Mouse (Mus musculus) bone marrow macrophage, adult 2 months (primary cell): ENCODE measurements around the gene Pfkp. TPM values are rescaled to one million over a fixed set of nuclear protein-coding genes. Genes with fewer than 3 reads are reported as not detected.

Experiments
- H3K27ac ChIP-seq: 2 replicates; pipeline ENCODE4 v1.5.1; 2012; ENCODE audit warnings: low read depth, low read length; ENCODE audit not compliant: insufficient read depth
- H3K4me1 ChIP-seq: 2 replicates; pipeline ENCODE4 v1.6.1; 2012; ENCODE audit warnings: low read length; ENCODE audit not compliant: control insufficient read depth, insufficient read depth
- H3K4me3 ChIP-seq: 2 replicates; pipeline ENCODE4 v1.5.1; 2012; ENCODE audit warnings: mild to moderate bottlenecking, low read length, moderate library complexity; ENCODE audit not compliant: insufficient read depth
- CTCF ChIP-seq: IDR thresholded peaks from 2 replicates; pipeline ENCODE4 v1.5.1; 2012; ENCODE audit warnings: low read depth, mild to moderate bottlenecking, low read length, moderate library complexity
- POLR2A ChIP-seq: IDR thresholded peaks from 2 replicates; pipeline ENCODE4 v1.6.1; 2012; ENCODE audit warnings: mild to moderate bottlenecking, low read depth, low read length, borderline replicate concordance
- polyA plus RNA-seq: library from polyadenylated mRNA; stranded (reverse); fragments of >200 nt; gene quantifications from 2 replicates; pipeline ENCODE4 v1.2.4, GENCODE M21; 2012; ENCODE audit not compliant: missing spikeins, insufficient read depth, insufficient read length

Pfkp gene
- polyA plus RNA-seq, 1 experiment, result 49.3 TPM

DNA sequence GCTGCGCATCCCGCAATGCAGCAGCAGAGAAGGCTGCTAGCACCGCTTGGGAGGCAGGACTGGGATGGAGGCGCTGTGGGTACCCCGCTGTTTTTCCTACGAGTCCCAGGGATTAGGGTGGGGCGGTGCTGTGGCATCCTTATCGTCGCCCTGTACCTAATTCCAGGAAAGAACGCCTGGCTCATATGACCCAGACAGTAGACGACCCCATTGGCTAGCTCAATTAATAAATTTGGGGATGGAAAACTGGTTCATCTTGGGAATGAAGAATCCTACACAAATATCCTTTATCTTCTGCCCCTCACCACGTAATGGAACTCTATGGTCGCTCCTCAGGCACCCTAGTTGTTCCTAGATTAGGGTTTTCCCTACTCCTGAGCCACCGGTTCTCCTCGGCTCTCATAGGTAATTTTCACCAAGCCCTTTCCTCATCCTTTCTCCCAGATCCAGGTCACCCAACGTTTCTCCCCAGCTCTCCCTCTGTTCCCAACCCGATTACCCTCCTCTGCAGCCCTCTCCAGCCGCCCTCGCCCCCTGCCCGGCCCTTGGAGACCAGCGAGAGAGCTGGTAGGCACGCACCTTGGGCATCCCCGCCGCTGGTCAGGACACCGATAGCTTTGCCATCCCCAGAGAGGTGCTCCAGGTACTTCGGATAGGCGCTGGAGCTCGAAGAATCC is 447 bp downstream of the Pfkp start:
- Histone ChIP-seq H3K27ac (peak overlapping the region; percentile 32; the same call in 1 of the 2 replicates), H3K4me1 (peaks cover 12% of the 10 kb centered on the region; the same call in 1 of the 2 replicates), H3K4me3 (peak overlapping the region; percentile 84)
- no peak; the same call in 1 of the 2 replicates for TF ChIP-seq POLR2A

DNA sequence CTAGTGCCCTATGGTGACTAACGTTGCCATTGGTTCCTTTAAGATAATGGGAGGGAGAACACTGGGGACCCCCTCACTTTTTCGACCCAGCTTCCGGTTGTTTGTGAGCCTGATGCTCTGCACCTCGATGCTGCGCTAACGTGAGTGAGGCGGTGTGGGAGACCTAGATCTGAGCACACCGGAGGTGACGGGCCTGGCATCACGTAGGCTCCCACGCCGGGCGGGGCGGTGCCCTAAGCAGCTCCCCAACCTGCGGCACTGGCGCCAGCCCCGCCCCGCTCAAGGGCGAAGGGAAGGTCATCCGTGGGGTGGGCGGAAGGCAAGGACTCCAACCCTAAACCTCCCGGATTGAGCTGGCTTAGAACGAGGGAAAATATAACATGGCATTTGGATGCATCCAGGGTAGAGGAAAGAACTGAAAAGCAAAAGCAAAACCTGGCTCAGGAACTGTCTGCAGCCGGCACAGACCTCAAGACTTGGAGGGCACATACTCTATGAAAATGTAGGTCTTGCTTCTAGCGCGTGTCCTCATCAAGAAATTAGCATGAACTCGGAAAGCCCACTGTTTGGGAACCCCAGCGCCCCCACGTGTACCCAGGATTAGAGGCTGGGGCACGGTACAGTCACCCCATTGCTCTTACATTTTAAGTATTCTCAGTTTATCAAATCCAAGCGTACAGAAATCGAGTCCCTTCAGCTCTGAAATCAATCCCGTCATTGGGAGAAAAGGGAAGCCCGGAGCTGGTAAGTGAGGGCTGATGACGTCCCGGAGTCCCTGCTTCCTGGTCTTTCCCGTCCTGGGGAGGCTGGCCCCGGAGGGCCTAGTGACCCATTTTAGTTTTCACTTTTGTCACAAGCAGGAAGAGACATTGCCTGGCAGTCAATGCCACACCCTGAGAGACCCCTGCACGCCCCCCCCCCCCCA is 1.2 kb downstream of the Pfkp start:
- H3K4me1 ChIP-seq, result peaks cover 19% of the 10 kb centered on the region
- no peak for TF ChIP-seq CTCF
- TF ChIP-seq POLR2A, result no peak
- H3K27ac ChIP-seq, result peak overlapping the region; percentile 32
- peak overlapping the region; percentile 84 for H3K4me3 ChIP-seq

DNA sequence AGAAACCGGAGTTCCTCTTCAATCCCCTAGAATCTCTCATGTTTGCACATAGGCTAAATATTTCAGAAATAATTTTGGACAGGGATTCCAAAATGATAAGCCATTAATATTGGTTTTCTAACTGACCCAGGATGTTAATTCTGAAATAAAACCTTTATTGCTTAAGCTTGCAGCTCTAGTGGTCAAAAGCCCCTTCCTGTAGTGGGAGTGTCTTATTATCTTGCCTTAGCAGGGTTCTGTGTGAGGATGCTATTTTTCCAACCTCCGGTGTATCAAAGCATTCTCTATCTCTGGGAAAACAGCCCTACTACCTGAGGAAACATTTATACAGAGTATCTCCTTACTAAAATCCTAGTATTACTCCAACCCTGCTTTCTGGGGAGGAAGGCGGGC is 1.9 kb downstream of the Pfkp start:
- Histone ChIP-seq H3K4me3 (peak overlapping the region; percentile 84), H3K4me1 (peaks cover 20% of the 10 kb centered on the region), H3K27ac (no peak overlapping the region)
- TF ChIP-seq CTCF (no peak), POLR2A (no peak)

DNA sequence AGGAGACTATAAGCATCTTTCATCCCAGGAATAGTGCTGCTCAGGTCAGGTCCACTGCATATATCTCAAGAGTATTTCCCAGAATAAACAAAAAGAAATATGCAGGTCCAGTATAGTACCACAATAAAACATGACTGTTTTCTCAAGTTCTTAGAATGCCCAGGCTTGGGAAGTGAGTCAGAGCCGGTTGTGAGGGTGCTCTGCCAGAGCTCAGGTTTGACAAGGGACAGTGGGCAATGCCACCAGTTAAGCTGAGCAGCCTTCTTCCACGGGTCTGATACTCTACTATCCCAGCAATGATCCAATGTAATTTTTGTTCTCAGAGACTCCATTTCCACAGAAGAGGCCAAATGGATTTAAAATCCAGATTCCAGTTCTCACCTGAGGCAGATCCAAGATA is 2.3 kb downstream of the Pfkp start:
- no peak overlapping the region for H3K4me3 ChIP-seq
- peaks cover 20% of the 10 kb centered on the region for H3K4me1 ChIP-seq
- H3K27ac ChIP-seq, result no peak overlapping the region
- TF ChIP-seq POLR2A (no peak), CTCF (no peak)

DNA sequence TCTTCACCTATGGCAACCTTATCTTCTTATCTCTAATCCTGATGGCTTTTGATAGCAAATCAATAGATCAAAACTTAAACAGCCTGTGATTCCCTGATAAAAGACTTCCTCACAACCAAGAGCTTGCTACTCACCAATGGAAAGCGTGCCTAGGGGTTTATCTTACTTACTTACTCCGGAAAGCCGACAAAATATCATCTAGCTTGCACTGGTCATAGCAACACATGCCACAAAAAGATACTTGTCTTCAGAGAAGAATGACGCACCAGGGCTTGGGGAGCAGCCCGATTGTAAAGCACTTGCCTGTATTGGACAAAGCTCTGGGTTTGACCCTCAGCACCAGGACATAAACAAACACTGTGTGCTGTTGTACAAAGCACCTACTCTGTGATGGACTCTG is 4.6 kb downstream of the Pfkp start:
- Histone ChIP-seq H3K4me1 (peaks cover 24% of the 10 kb centered on the region), H3K4me3 (no peak overlapping the region), H3K27ac (no peak overlapping the region)
- no peak for TF ChIP-seq CTCF
- TF ChIP-seq POLR2A, result no peak

DNA sequence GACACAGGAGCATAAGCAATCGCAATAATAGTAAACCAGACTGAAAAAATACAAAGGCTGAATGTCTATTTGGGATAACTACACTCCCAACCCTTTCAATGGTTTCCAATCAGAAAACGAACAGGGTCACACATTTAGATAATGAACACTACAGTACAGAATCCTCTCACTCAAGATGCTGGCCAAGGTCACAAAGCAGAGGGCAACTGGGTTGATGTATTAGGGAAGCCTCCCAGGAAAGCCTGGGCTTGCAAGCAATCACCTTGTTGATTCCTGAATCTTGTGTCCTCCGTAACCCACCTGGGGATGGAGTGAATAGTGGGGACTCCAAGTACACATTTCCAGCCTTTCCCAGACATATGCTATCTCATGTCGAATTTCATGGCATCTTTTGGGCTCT is 5.6 kb downstream of the Pfkp start:
- H3K4me1 ChIP-seq, result peaks cover 33% of the 10 kb centered on the region
- TF ChIP-seq POLR2A (no peak), CTCF (no peak)
- no peak overlapping the region for H3K27ac ChIP-seq
- H3K4me3 ChIP-seq, result no peak overlapping the region

DNA sequence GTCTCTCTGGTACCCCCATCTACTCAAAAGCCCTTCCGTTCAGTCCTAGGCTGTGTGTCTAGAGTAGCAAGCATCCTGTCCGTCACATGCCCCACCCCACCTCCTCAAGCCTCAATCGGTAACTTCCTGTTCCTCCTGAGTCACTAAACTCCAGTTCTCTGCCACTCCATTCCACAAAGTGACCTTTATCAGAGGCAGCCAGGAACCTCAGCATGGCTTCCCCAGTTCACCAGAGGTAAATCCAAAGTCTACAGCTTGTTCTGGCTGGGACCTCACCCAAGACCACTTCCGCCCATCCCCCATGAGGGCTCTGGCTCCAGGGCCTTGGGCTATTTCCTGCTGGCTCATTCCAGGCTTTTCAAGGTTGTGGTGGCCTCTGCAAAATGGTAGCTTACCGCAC is 6.1 kb downstream of the Pfkp start:
- no peak for TF ChIP-seq CTCF
- no peak for TF ChIP-seq POLR2A
- H3K4me1 ChIP-seq, result peaks cover 39% of the 10 kb centered on the region
- no peak overlapping the region for H3K4me3 ChIP-seq
- H3K27ac ChIP-seq, result no peak overlapping the region

DNA sequence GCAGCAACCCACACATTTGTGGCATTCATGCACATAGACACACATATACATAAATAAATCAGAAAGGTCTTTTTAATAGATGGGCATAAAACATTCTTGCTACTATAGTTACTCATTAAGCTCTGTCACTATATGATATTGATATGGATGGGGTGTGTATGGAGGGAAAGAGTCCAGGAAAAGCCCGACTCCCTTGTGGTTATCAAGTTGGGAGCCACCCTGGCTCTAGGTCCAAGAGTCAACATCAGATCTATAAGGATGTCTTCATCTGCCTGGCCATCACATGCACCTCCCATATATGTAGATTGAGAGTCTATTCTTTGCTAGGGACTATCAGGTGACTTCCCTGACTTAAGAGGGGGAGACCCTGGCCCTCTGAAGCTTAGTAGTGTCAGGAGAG is 7.1 kb downstream of the Pfkp start:
- peaks cover 47% of the 10 kb centered on the region for H3K4me1 ChIP-seq
- no peak overlapping the region for H3K4me3 ChIP-seq
- TF ChIP-seq CTCF, result no peak
- TF ChIP-seq POLR2A, result no peak
- H3K27ac ChIP-seq, result no peak overlapping the region

DNA sequence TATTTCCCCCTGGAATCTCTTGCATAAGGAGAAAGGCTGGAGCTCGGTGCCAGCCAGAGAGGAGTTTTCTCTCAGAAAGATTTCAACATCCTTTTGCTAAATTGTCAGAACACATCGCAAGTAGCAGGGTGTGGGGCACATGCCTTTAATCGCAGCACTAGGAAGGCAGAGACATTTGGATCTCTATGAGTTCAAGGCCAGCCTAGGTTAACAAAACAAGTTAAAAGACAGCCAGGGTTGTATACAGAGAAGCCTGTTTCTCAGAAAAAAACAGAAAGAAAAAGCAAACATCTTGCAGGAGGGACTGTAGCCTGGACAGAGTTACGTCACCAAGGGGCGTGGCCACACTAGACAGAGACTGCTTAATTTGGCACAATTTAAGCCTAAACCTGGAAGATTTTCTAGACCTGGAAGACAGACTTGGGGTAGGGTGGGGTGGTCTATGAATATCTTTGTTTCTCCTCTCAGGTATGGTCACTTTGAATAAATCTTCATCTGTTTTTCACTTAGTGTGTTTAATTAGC is 9.0 kb downstream of the Pfkp start:
- Histone ChIP-seq H3K4me1 (peaks cover 63% of the 10 kb centered on the region), H3K4me3 (peak overlapping the region; percentile 14; the same call in 1 of the 2 replicates), H3K27ac (no peak overlapping the region)
- TF ChIP-seq CTCF (no peak), POLR2A (no peak)

DNA sequence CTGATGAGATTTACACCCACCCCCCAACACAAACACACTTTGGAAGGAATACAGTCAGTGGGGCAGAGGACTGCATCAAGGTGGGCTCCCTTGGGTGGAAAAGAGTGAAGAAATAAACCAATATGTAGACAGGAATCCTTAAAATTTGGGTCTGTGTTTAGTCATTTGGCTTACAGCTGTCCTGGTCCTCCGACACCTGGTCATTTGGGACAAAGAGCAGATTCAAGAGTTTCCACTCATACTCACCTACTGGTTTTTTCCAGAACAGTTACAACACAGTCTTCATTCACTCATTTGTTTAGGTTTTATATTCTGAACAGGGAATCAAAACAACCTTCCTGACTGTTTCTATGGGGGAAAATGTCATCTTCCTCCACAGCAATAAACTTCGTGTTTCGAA is 9.6 kb downstream of the Pfkp start:
- Histone ChIP-seq H3K4me1 (peaks cover 67% of the 10 kb centered on the region), H3K27ac (no peak overlapping the region), H3K4me3 (no peak overlapping the region)
- no peak for TF ChIP-seq CTCF
- TF ChIP-seq POLR2A, result no peak
